Mouse (Mus musculus): ENCODE results near the gene Fnbp1. TPM values are rescaled to one million over a fixed set of nuclear protein-coding genes. Genes with fewer than 3 reads are reported as not detected.
"Not testable (repeated sequence)": the region's sequence is repeated elsewhere in the genome, so short reads cannot be mapped to it uniquely, and the experiment has no call there.

Gene Fnbp1
- polyA plus RNA-seq, 1 experiment = 23.9 TPM

- H3K27me3 ChIP-seq (replicated peaks; ENCODE audit: control insufficient read depth, insufficient read depth, low read length) = no peaks in the 10 kb centered on the region
- no peak for TF ChIP-seq POLR2A (IDR thresholded peaks at IDR 0.05; ENCODE audit: low read depth, low read length)
- TF ChIP-seq CTCF (conservative IDR thresholded peaks at IDR 0.05; ENCODE audit: insufficient read depth, insufficient read length, low read depth, low read length) = peak; percentile 33; the same call in 1 of the 2 replicates
- WGBS = 89% methylated on average over 4 of the region's 4 CpGs
- peaks cover 3% of the 10 kb centered on the region for H3K36me3 ChIP-seq (ENCODE audit: control insufficient read depth, insufficient read depth, low read length)
- H3K4me1 ChIP-seq (ENCODE audit: control insufficient read depth, insufficient read depth, low read length) = no peaks in the 10 kb centered on the region
- no peak overlapping the region for H3K27ac ChIP-seq (ENCODE audit: insufficient read depth, low read depth, low read length)
- no peak overlapping the region for H3K4me3 ChIP-seq (ENCODE audit: insufficient read depth, low read depth, low read length)
- no peak for DNase-seq
Measured at GRCm38 (mm10) chr2:31173290-31173689, 31.5 kb upstream of the Fnbp1 start.

DNA sequence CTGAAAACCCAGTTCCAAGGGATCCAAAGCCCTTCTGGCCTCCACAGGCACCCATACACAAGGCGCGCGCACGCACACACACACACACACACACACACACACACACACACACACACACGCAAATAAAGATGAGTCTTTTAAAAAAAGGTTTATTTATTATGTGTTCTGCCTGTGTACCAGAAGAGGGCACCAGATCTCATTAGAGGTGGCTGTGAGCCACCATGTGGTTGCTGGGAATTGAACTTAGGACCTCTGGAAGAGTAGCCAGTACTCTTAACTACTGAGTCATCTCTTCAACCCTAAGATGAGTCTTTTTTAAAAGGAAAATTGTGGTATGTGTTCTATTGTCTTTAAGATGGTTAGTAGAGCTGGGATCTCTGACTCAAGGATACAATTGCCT, 30.7 kb upstream of the Fnbp1 start:
- Histone ChIP-seq H3K4me1 (ENCODE audit: control insufficient read depth, insufficient read depth, low read length) (no peaks in the 10 kb centered on the region), H3K27ac (ENCODE audit: insufficient read depth, low read depth, low read length) (no peak overlapping the region), H3K27me3 (replicated peaks; ENCODE audit: control insufficient read depth, insufficient read depth, low read length) (no peaks in the 10 kb centered on the region), H3K36me3 (ENCODE audit: control insufficient read depth, insufficient read depth, low read length) (peaks cover 3% of the 10 kb centered on the region), H3K4me3 (ENCODE audit: insufficient read depth, low read depth, low read length) (no peak overlapping the region)
- TF ChIP-seq CTCF (conservative IDR thresholded peaks at IDR 0.05; ENCODE audit: insufficient read depth, insufficient read length, low read depth, low read length) (0 out of 2 replicates have a peak, but pooled peaks have one; percentile 16), POLR2A (IDR thresholded peaks at IDR 0.05; ENCODE audit: low read depth, low read length) (no peak)
- no peak for DNase-seq
- WGBS = 87% methylated on average over 5 of the region's 5 CpGs

- peak; percentile 58 for DNase-seq
- Histone ChIP-seq H3K27ac (ENCODE audit: insufficient read depth, low read depth, low read length) (peak overlapping the region; percentile 29; the same call in 1 of the 2 replicates), H3K36me3 (ENCODE audit: control insufficient read depth, insufficient read depth, low read length) (peaks cover 3% of the 10 kb centered on the region), H3K4me1 (ENCODE audit: control insufficient read depth, insufficient read depth, low read length) (no peaks in the 10 kb centered on the region), H3K4me3 (ENCODE audit: insufficient read depth, low read depth, low read length) (no peak overlapping the region), H3K27me3 (replicated peaks; ENCODE audit: control insufficient read depth, insufficient read depth, low read length) (no peaks in the 10 kb centered on the region)
- 52% methylated on average over 5 of the region's 5 CpGs for WGBS
- TF ChIP-seq POLR2A (IDR thresholded peaks at IDR 0.05; ENCODE audit: low read depth, low read length) (no peak), CTCF (conservative IDR thresholded peaks at IDR 0.05; ENCODE audit: insufficient read depth, insufficient read length, low read depth, low read length) (no peak)
Measured at GRCm38 (mm10) chr2:31172001-31172400, 30.2 kb upstream of the Fnbp1 start.

DNA sequence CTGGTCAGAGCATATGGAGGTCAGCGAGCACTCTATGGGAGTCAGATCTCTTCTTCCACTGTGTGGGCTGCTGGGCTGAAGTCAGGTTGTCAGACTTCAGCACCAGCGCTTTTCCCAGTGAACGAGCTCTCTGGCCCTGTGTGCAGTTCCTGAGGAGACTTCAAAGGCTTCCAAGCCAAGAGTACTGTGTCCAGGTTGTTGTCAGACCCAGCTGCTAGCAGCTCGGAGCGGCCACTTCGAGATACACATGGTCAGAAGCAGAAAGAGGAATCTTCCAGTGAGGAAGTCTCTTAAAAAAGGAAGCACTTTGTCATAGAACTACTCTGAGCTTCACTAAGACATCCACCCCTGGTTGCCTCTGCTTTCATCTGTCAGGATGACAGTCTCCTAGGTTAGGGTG, 28.4 kb upstream of the Fnbp1 start:
- Histone ChIP-seq H3K36me3 (ENCODE audit: control insufficient read depth, insufficient read depth, low read length) (peaks cover 2% of the 10 kb centered on the region), H3K27ac (ENCODE audit: insufficient read depth, low read depth, low read length) (no peak overlapping the region), H3K4me1 (ENCODE audit: control insufficient read depth, insufficient read depth, low read length) (peaks cover 5% of the 10 kb centered on the region), H3K27me3 (replicated peaks; ENCODE audit: control insufficient read depth, insufficient read depth, low read length) (no peaks in the 10 kb centered on the region), H3K4me3 (ENCODE audit: insufficient read depth, low read depth, low read length) (no peak overlapping the region)
- peak; percentile 29 for DNase-seq
- no peak for TF ChIP-seq POLR2A (IDR thresholded peaks at IDR 0.05; ENCODE audit: low read depth, low read length)
- TF ChIP-seq CTCF (conservative IDR thresholded peaks at IDR 0.05; ENCODE audit: insufficient read depth, insufficient read length, low read depth, low read length) = no peak
- WGBS = 70% methylated on average over 6 of the region's 6 CpGs

DNA sequence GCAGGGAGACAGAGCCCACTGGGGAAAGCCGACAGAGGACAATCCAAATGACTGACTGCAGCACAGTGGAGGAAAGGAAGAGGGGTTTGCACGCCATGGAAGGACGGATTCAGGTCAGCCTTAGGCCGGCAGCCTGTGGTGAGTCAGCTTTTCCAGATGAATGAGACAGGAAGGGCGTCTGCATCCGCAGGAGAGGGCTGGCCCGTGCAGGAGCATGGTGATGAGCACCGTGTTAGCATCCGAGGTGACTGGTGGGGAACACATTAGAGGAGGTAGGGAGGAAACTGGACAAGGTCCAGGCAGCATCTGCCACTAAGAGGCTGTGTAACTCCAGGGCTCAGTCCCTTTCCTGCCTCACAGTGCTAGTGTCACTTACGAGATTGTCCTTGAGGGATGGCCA, 27.2 kb upstream of the Fnbp1 start:
- DNase-seq = peak; percentile 77
- 69% methylated on average over 10 of the region's 10 CpGs for WGBS
- peaks cover 2% of the 10 kb centered on the region for H3K36me3 ChIP-seq (ENCODE audit: control insufficient read depth, insufficient read depth, low read length)
- no peaks in the 10 kb centered on the region for H3K27me3 ChIP-seq (replicated peaks; ENCODE audit: control insufficient read depth, insufficient read depth, low read length)
- H3K4me1 ChIP-seq (ENCODE audit: control insufficient read depth, insufficient read depth, low read length) = peaks cover 14% of the 10 kb centered on the region
- peak overlapping the region; percentile 40; the same call in 1 of the 2 replicates for H3K27ac ChIP-seq (ENCODE audit: insufficient read depth, low read depth, low read length)
- TF ChIP-seq POLR2A (IDR thresholded peaks at IDR 0.05; ENCODE audit: low read depth, low read length) (no peak), CTCF (conservative IDR thresholded peaks at IDR 0.05; ENCODE audit: insufficient read depth, insufficient read length, low read depth, low read length) (no peak)
- H3K4me3 ChIP-seq (ENCODE audit: insufficient read depth, low read depth, low read length) = no peak overlapping the region

- peaks cover 26% of the 10 kb centered on the region for H3K4me1 ChIP-seq (ENCODE audit: control insufficient read depth, insufficient read depth, low read length)
- not testable (repeated sequence) for DNase-seq; H3K27me3 ChIP-seq (replicated peaks; ENCODE audit: control insufficient read depth, insufficient read depth, low read length); H3K27ac ChIP-seq (ENCODE audit: insufficient read depth, low read depth, low read length); H3K4me3 ChIP-seq (ENCODE audit: insufficient read depth, low read depth, low read length); H3K36me3 ChIP-seq (ENCODE audit: control insufficient read depth, insufficient read depth, low read length)
- WGBS = 85% methylated on average over 2 of the region's 2 CpGs
Measured at GRCm38 (mm10) chr2:31167571-31167970, 25.8 kb upstream of the Fnbp1 start.

- Histone ChIP-seq H3K4me1 (ENCODE audit: control insufficient read depth, insufficient read depth, low read length) (peaks cover 27% of the 10 kb centered on the region), H3K36me3 (ENCODE audit: control insufficient read depth, insufficient read depth, low read length) (peaks cover 2% of the 10 kb centered on the region), H3K27me3 (replicated peaks; ENCODE audit: control insufficient read depth, insufficient read depth, low read length) (no peaks in the 10 kb centered on the region), H3K4me3 (ENCODE audit: insufficient read depth, low read depth, low read length) (no peak overlapping the region), H3K27ac (ENCODE audit: insufficient read depth, low read depth, low read length) (peak overlapping the region; percentile 61)
- TF ChIP-seq POLR2A (IDR thresholded peaks at IDR 0.05; ENCODE audit: low read depth, low read length) (no peak), CTCF (conservative IDR thresholded peaks at IDR 0.05; ENCODE audit: insufficient read depth, insufficient read length, low read depth, low read length) (no peak)
- DNase-seq = no peak
- 54% methylated on average over 4 of the region's 4 CpGs for WGBS
Measured at GRCm38 (mm10) chr2:31165529-31165928, 23.7 kb upstream of the Fnbp1 start.
